Mouse (Mus musculus): ENCODE results near the gene Grin2c.
A peak's percentile ranks its signal among the peaks of the same experiment; 100 is the strongest.

Gene Grin2c

DNA sequence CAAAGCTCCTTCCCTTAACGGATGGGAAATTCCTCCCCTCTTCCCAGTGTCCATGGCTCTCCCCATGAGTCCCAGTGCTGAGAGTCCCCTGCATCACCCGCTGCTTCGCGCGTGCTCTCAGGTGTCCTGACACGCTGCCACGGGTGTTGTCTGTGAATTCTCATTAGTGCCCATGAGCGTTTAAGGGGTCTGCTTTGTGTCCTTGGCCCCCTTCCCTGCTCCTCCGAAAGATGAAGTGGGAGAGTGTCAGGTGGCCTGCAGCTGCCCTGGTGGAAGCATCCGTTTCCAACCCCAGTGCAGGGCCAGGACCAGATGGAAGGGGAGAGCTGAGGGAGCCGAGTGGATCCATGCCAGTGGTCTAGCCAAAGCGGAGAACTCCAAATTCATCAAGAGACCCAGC, 58.9 kb downstream of the Grin2c start:
- DNase-seq (ENCODE audit: low spot score in 2 of 2) = no peak

DNA sequence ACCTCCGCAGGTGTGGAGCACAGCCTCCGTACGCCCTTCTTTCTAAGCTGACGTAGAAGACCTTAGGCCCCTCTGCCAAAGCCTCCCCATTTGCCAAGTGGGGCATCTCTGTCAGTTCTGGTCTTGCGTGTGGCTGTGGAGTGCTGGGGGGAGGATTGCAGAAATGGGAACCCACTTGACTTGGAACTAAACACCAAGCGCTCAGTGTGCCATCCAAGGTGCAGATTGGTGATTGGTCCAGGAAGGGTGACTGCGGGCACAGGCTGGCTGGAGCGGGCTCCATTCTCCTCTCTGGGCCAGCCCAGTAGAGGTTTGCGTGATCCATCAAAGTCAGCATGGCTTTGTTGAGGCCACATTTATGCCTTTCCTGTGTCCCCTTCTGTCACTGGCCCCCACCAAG, 64.3 kb downstream of the Grin2c start:
- no peak for DNase-seq (ENCODE audit: low spot score in 2 of 2)

DNA sequence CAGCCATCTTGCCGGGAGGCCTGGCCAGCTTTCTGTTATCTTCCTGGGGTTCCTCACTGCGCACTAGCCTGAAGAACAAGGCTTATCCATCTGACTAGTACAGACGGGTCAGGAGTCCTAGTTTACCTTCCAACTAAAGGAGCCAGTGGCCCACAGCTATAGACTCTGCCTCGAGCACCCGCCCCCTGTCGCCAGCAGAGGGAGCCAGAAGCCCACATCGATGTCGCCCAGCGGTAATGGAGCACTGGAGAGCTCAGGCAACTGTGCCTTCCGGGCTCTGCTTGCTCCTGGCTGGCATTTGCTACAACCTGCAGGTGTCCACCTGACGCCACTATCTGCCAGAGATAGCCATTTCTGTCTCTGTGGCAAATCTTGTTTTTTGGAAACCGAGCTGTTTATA, 64.7 kb downstream of the Grin2c start:
- peak; percentile 71 to 89 for DNase-seq (ENCODE audit: low spot score in 2 of 2)

DNA sequence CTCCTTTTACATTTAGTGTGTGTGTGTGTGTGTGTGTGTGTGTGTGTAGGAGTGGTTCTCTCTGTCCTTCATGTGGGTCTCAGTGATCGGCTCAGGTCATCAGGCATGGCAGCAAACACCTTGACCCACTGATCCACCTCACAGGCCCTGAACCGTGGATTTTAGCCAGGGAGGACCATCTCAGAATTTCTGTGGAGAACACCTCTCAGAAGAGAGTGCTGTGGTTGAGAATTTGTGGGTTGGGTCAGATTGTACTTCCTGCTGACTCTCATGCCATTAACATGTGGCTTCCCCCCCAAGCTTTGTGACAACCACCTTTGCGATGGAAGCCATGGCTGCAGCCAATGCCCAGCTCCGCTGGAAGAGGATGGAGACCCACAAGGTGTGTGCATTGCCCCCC, 66.5 kb downstream of the Grin2c start:
- DNase-seq (ENCODE audit: low spot score in 2 of 2) = no peak

Data from spleen, postnatal 4 days (tissue).